In the genomic region with DNA sequence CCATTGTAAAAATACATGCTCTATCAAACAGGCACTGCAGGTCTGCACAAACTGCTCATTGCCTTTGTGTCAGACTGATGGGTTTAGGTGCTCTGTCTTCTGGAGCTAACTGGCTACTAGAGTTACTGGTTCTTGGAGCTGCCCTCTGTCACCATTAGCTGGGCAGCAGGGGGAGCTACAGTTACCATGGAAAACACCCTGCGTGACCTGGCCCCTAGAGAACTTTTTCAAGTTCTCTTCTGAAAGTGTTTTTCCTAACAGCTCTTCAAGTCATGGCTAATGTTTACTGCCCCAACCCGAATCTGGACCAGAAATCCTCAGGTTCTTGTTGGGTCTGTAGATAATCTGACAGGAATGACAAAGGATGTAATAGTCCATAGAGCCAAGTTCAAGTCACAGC, we compare ENCODE assay signal across 9 mouse cellular contexts.
DNase-seq lines count a peak whose midpoint lies in the region; ATAC-seq and TF ChIP-seq lines count a peak whose summit lies in the region.
"Had no signal": no experiment of that assay in that cellular context is flagged by ENCODE, and none has a peak within 500 bp of the region (broad histone marks: within the 10 kb centered on the region; RNA-seq: fewer than 3 reads in every experiment).

No protein-coding gene starts in this region.

- H3K27me3 ChIP-seq in midbrain, postnatal 0 days (ENCODE audit: insufficient read depth, low read length): no peaks in the 10 kb centered on the region
- no peaks in the 10 kb centered on the region for H3K27me3 ChIP-seq in midbrain, embryonic 16.5 days (ENCODE audit: control insufficient read depth, insufficient read depth, low read depth, low read length)
- H3K27me3 ChIP-seq: limb, embryonic 15.5 days had no signal

- no peak overlapping the region for H3K27ac ChIP-seq in midbrain, postnatal 0 days (ENCODE audit: low read depth, low read length)
- no peak overlapping the region for H3K27ac ChIP-seq in midbrain, embryonic 16.5 days (ENCODE audit: low read length)
- H3K27ac ChIP-seq: limb, embryonic 15.5 days had no signal

- no peaks in the 10 kb centered on the region for H3K36me3 ChIP-seq in midbrain, postnatal 0 days (ENCODE audit: insufficient read depth, low read length)
- no peaks in the 10 kb centered on the region for H3K36me3 ChIP-seq in midbrain, embryonic 16.5 days (ENCODE audit: control insufficient read depth, insufficient read depth, low read length)
- H3K36me3 ChIP-seq: limb, embryonic 15.5 days had no signal

- H3K9ac ChIP-seq in midbrain, postnatal 0 days (replicated peaks; ENCODE audit: low read length, poor library complexity, severe bottlenecking): no peak overlapping the region
- H3K9ac ChIP-seq in midbrain, embryonic 16.5 days (ENCODE audit: low read depth, low read length): no peak overlapping the region
- H3K9ac ChIP-seq: limb, embryonic 15.5 days had no signal

- no peak for ATAC-seq in midbrain, postnatal 0 days (ENCODE audit: low FRiP score)
- no peak for ATAC-seq in midbrain, embryonic 16.5 days

- H3K4me1 ChIP-seq in midbrain, postnatal 0 days (ENCODE audit: insufficient read depth, low read length): 0 out of 2 replicates have a peak, but pooled peaks cover 7% of the 10 kb centered on the region
- no peaks in the 10 kb centered on the region for H3K4me1 ChIP-seq in midbrain, embryonic 16.5 days (ENCODE audit: control insufficient read depth, insufficient read depth, low read length)
- H3K4me1 ChIP-seq: limb, embryonic 15.5 days had no signal

- H3K4me3 ChIP-seq in midbrain, postnatal 0 days (ENCODE audit: low read depth, low read length): no peak overlapping the region
- H3K4me3 ChIP-seq in midbrain, embryonic 16.5 days (ENCODE audit: low read depth, low read length): no peak overlapping the region
- H3K4me3 ChIP-seq: limb, embryonic 15.5 days had no signal

- no peak overlapping the region for H3K4me2 ChIP-seq in midbrain, postnatal 0 days (ENCODE audit: low read depth, low read length, poor library complexity, severe bottlenecking)
- H3K4me2 ChIP-seq in midbrain, embryonic 16.5 days (ENCODE audit: low read length): no peak overlapping the region
- H3K4me2 ChIP-seq: limb, embryonic 15.5 days had no signal

- DNase-seq in midbrain, postnatal 0 days (ENCODE audit: low spot score): no peak
- DNase-seq in adrenal gland, postnatal 25 days: peak; percentile 55
- DNase-seq in heart, postnatal 4 days: peak; percentile 57
- DNase-seq in lung, postnatal 4 days: peak; percentile 39 to 65
- DNase-seq in thymus, postnatal 25 days: peak; percentile 79
- DNase-seq in layer of hippocampus, adult 9-11 months: no peak
- DNase-seq in layer of hippocampus, adult 8-10 months (ENCODE audit: low spot score in 2 of 2): no peak

- TF ChIP-seq CTCF in midbrain, postnatal 0 days (IDR thresholded peaks at IDR 0.05): peak; percentile 41

- 58% methylated on average over 2 of the region's 2 CpGs for WGBS in midbrain, postnatal 0 days
- WGBS in midbrain, embryonic 16.5 days: 62% methylated on average over 2 of the region's 2 CpGs

- no peaks in the 10 kb centered on the region for H3K9me3 ChIP-seq in midbrain, postnatal 0 days (ENCODE audit: low read length)
- no peaks in the 10 kb centered on the region for H3K9me3 ChIP-seq in midbrain, embryonic 16.5 days (replicated peaks; ENCODE audit: control insufficient read depth, low read length, poor library complexity, severe bottlenecking)
- H3K9me3 ChIP-seq: limb, embryonic 15.5 days had no signal

Comparison
In these comparisons a context has a peak if more than half of its experiments do, and no peak if none do; other contexts are left out.
1. DNase-seq: peak in adrenal gland, postnatal 25 days (single experiment), heart, postnatal 4 days (single experiment), lung, postnatal 4 days (2 of 2) and thymus, postnatal 25 days (single experiment); none in midbrain, postnatal 0 days (single experiment), layer of hippocampus, adult 9-11 months (single experiment) and layer of hippocampus, adult 8-10 months (0 of 2).